Mouse (Mus musculus): ENCODE measurements around the gene Spa17. TPM values are rescaled to one million over a fixed set of nuclear protein-coding genes. Genes with fewer than 3 reads are reported as not detected.

Gene Spa17
- 1 to 10 TPM; 1.5 to 4.0 (median 2.1) TPM for total RNA-seq (2022)

GRCm38 (mm10) chr9:37613182-37613910 lies at the start of gene Spa17:
Spa17 (minus strand) TSS chr9:37613722.
- peak; percentile 75 to 83 for DNase-seq (ENCODE audit: low spot score in 2 of 2)

- DNase-seq (ENCODE audit: low spot score in 2 of 2): no peak
These were observed 49.7 kb upstream of the Spa17 start for GRCm38 (mm10) chr9:37663210-37663609.

- no peak for DNase-seq (ENCODE audit: low spot score in 2 of 2)
These were observed 45.9 kb upstream of the Spa17 start for GRCm38 (mm10) chr9:37659413-37659812.

- DNase-seq (ENCODE audit: low spot score in 2 of 2): peak; percentile 60 to 80
These were observed 43.5 kb upstream of the Spa17 start, which contains the start of gene Tbrg1 for GRCm38 (mm10) chr9:37656931-37657481. Tbrg1 (minus strand) TSS chr9:37657312.

GRCm38 (mm10) chr9:37656439-37656881 lies 42.9 kb upstream of the Spa17 start:
- DNase-seq (ENCODE audit: low spot score in 2 of 2): no peak

GRCm38 (mm10) chr9:37655961-37656360 lies 42.4 kb upstream of the Spa17 start:
- no peak for DNase-seq (ENCODE audit: low spot score in 2 of 2)

GRCm38 (mm10) chr9:37653836-37654235 lies 40.3 kb upstream of the Spa17 start:
- no peak for DNase-seq (ENCODE audit: low spot score in 2 of 2)

GRCm38 (mm10) chr9:37650639-37651038 lies 37.1 kb upstream of the Spa17 start:
- no peak for DNase-seq (ENCODE audit: low spot score in 2 of 2)

GRCm38 (mm10) chr9:37646246-37646645 lies 32.7 kb upstream of the Spa17 start:
- no peak for DNase-seq (ENCODE audit: low spot score in 2 of 2)

- no peak for DNase-seq (ENCODE audit: low spot score in 2 of 2)
These were observed 25.2 kb upstream of the Spa17 start for GRCm38 (mm10) chr9:37638721-37639120.

GRCm38 (mm10) chr9:37636800-37637542 lies 23.4 kb upstream of the Spa17 start:
- DNase-seq (ENCODE audit: low spot score in 2 of 2): no peak

GRCm38 (mm10) chr9:37636335-37636734 lies 22.8 kb upstream of the Spa17 start:
- DNase-seq (ENCODE audit: low spot score in 2 of 2): peak in 1 of 2 experiments; percentile 56

- no peak for DNase-seq (ENCODE audit: low spot score in 2 of 2)
These were observed 20.7 kb upstream of the Spa17 start for GRCm38 (mm10) chr9:37634269-37634668.

GRCm38 (mm10) chr9:37632305-37632704 lies 18.8 kb upstream of the Spa17 start:
- DNase-seq (ENCODE audit: low spot score in 2 of 2): no peak

- no peak for DNase-seq (ENCODE audit: low spot score in 2 of 2)
These were observed 16.4 kb upstream of the Spa17 start for GRCm38 (mm10) chr9:37629941-37630340.

- DNase-seq (ENCODE audit: low spot score in 2 of 2): no peak
These were observed 15.1 kb upstream of the Spa17 start for GRCm38 (mm10) chr9:37628581-37628980.

GRCm38 (mm10) chr9:37627263-37627662 lies 13.7 kb upstream of the Spa17 start:
- DNase-seq (ENCODE audit: low spot score in 2 of 2): no peak

GRCm38 (mm10) chr9:37626103-37626567 lies 12.6 kb upstream of the Spa17 start:
- peak; percentile 29 to 43 for DNase-seq (ENCODE audit: low spot score in 2 of 2)

GRCm38 (mm10) chr9:37625641-37626040 lies 12.1 kb upstream of the Spa17 start:
- peak; percentile 82 to 83 for DNase-seq (ENCODE audit: low spot score in 2 of 2)

GRCm38 (mm10) chr9:37625129-37625528 lies 11.6 kb upstream of the Spa17 start:
- no peak for DNase-seq (ENCODE audit: low spot score in 2 of 2)

GRCm38 (mm10) chr9:37624502-37624901 lies 11.0 kb upstream of the Spa17 start:
- no peak for DNase-seq (ENCODE audit: low spot score in 2 of 2)

GRCm38 (mm10) chr9:37623981-37624380 lies 10.5 kb upstream of the Spa17 start:
- DNase-seq (ENCODE audit: low spot score in 2 of 2): no peak

Measured in layer of hippocampus, adult 8-10 months (tissue).